Mouse (Mus musculus) mouse trophoblast stem cell (cell line): ENCODE data around the gene Plekhh2.

Experiments used
- in situ Hi-C, 2 experiments: fragments of 300-500 bp; cut with MseI, MboI; formaldehyde crosslinking; loops; 2 replicates in 1 of 2; 3 replicates in 1 of 2; pipeline ENCODE4 v1.15.1; 2025

Plekhh2 gene

DNA sequence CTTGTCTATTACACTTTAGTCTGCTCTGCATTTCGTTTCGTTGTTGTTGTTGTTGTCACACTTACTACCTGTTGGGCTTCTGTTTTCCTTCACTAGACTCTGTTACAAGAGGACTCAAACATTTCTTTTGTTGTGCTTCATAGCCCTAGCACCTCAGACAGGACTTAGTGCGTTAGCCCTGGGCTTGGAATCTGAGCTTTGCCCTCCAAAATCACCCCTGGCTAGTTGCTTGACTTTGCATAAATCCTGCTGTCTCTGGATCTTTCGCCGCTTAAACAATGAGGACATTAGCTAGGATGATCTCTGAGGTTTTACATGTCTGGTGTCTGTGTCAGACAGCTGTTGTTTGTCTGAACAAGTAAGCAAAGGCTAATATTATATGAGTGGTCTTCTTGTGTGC is 62.2 kb downstream of the Plekhh2 start:
- in situ Hi-C loops, result no loop called here

DNA sequence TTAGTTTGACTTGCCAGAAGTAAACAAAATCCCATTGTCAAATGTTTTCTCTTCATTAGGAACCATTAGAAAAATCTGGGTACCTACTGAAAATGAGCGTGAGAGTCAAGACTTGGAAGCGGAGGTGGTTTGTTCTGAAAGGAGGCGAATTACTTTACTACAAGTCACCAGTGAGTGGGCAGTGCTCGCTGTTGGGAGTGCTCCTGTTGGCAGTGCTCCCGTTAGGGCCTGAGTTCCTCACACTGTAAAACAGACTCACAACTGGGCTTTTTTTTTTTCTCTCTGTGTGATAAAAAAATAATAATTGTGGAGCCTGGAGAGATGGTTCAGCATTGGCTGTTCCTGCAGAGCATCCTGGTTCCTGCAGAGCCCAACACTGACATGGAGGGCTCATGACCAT is 63.4 kb downstream of the Plekhh2 start:
- in situ Hi-C loops, result no loop called here

DNA sequence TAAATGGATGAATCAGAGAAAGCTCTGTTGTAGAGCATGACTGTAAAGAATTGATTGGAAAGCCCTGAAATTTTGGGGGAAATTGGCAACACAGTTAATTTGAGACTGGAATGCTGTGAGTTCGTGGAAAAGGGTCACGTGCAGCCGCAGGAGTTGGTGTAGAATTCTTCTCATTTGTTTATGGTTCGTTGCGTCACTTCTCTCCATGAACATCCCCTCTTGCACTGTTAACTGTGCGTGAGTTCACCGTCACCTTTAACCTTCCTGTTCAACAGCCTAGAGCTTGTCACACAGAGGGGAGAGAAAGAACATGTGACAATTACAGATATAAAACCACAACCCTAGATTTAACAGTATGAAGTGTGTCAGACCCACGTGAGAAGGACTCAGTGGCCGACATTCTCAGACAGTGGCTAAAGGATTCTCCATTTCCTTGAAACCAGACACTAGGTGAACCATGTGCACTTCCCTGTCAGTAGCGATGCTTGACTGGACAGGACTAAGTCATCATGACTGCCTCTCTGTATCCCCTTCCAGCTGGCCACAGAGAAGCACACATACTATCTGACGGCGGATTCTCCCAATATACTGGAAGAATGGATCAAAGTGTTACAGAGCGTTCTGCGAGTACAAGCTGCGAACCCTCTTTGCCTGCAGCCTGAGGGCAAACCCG is 65.1 kb downstream of the Plekhh2 start:
- in situ Hi-C loops, result no loop called here

DNA sequence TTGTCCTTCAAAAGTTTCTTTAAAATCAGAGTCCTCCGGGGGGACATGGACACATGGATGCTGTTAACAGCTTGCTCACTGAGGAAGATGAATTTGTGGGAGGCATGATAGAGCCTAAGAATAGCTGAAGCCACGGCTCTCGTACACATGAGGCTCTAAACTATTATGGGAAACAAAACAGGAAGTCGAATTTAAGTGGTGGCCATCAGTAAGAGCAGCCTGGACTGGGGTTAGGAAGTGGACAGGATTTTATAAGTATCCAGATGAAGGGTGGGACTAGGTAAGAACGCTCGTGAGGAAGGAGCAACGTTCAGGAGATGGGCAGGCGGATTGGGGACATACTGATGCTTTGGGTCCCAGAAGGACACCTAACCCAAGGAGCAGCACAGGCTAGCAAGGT is 67.6 kb downstream of the Plekhh2 start:
- in situ Hi-C loops, result no loop called here

DNA sequence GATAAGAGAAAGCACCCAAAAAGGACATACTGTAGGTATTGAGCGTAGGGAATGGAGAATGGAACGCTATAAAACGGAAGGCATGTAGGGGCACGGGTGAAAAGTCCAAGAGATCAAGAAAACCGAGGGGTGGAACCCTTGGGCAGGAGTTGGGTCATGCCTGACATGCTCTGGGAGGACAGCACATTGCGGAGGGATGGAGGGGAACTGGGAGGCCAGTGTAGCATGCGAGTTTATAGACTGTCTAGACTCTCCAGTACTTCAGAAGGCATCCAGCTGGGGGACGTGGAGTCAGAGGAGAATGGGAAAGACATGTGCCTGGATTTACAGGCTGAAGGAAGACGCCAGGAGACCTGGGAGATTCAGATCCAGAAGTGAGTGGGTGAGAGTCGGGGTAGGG is 68.1 kb downstream of the Plekhh2 start:
- in situ Hi-C loops, result no loop called here

DNA sequence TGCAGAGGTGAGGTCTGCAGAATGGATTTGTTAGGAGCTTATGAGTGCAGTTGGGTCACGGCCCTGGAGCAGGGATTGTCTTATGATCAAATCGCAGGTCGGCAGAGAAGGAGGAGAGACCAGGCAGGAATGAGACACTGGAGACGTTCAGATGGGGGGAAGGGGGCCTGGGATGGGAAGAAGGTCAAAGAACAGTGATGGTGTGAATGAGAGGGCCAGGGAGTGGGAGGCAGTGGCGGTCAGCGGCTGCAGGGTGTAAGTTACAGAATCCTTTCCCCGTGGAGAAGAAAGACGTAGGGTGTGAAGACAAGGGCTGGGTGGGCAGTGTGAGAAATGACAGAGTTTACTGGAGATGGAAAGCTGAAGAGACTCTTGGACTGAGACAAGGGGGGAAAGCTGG is 69.1 kb downstream of the Plekhh2 start:
- in situ Hi-C loops, result no loop called here

DNA sequence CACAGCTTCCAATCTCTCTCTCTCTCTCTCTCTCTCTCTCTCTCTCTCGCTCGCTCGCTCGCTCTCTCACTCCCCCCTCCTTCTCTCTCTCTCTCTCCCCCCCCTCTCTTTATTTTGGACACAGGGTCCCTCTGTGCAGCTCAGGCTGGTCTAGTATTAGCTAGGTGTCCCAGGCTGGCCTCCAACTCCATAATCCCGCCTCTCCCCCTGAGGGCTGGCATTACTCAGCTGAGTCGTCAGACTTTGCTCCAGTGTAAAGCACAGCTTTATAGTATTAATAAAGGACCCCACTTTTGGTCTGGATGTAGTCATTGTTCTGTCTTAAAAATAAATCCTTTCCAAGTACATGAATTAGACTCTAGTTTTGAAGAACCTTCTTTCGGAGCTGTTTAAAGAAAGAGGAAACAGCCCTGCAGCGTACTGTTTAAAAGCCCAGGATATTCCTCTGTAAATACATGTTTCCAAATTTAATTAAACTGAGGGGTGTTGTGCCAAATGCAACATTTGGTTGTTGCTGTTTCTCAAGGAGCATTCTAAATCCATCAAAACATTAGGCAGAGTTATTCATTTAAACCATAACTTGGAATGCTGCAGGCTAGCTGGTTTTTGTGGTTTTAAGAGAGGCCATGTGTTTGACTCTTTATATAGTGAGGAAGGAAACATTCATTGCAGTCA is 70.2 kb downstream of the Plekhh2 start:
- in situ Hi-C loops, result no loop called here

DNA sequence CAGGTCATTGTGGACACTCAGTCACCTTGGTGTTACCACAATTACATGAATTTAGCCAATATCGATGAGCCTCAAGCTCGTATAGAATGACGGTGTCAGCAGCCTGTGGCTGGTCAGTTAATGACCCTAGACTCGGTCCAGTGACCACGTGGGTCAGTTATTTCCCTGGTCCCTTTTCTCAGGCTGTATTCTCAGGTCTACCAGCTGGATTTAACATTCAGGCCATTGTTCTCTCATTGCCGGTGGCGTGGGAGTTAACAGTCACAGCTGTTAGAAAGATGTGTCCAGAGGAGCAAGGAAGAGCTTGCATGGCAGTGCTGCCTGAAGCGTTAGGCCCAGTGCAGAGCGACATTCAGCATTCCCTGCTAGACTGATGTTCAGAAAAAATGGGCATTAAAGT is 72.4 kb downstream of the Plekhh2 start:
- in situ Hi-C loops, result no loop called here

DNA sequence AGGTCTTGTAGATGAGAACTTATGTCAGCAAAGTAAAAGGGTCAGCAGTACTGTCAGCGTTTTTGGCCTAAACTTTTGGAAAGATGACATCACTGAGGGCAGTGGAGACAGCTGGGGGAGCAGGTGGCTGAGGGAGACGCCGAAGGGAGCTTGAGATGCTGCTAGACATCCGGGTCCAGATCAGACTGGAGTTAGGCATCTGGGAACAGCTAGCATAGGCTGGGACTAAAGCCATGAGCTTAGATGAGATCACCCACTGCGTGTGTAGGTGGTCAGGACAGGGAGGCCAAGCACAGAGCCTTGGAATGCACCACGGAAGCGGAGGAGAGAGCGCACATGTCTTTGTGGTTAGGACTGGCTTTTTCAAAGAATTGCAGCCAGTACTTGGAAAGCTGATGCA is 73.4 kb downstream of the Plekhh2 start:
- in situ Hi-C loops, result no loop called here

DNA sequence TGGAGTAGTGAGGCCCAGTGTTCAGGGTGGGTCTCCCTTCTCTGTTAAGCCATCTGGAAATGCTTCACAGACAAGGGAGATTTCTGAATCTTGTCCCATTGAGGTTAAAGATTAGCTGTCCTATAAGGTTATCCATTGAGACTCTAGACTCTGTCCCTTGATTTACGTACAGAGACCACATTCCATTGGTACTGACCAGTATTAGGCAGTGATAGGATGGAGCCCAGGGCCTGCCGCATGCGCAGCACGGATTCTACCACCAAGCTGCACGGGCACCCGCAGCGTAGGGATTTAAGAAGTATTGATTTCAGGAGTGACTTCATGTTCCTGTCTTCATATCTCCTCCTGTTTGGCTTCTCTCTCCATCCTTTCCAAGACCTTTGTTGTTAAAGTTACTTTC is 78.4 kb downstream of the Plekhh2 start:
- in situ Hi-C loops, result no loop called here

DNA sequence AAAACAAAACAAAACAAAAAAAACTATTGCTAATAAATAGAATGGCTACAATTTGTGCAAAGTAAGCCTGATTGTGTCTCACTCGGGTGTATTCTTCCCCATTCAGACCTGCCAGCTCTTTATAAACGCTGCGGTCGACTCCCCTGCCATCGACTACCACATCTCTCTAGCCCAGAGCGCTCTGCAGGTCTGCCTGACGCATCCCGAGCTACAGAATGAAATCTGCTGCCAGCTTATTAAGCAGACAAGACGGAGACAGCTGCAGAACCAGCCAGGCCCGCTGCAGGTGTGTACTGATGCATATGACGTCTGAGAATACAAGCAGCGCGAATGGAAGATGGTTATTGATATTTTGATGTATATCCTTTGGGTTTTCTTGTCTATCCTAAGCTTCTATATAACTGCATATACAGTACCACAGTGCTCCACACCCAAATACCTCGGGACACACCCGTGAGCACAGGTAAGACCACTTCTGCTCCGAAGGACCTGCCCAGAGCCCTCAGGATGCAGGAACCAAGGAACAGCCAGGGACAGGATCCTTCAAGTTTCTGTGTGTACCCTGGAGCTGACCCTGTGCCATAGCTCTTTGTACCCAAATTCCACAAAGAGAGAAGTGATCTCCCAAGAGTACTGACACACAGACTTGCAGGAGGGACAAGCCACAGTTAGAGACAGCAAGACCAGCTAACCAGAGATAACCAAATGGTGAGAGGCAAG is 79.9 kb downstream of the Plekhh2 start:
- in situ Hi-C loops, result no loop called here

DNA sequence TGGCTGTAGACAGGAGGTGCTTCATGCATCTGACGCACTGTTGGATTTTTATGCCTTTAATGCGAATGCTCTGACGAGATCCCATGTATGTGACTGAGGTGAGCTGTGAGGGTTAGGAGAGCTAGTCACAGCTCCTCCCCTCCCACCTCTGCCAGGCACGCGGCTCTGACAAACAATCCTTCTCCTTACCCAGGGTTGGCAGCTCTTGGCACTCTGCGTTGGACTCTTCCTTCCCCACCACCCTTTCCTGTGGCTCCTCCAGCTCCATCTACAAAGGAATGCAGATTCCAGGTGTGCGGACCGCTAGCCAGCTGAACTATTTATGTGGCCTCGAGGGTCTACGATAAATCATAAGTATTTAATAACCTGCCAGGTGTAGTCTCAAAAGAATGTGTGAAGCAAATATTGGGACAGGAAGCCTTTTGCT is 84.3 kb downstream of the Plekhh2 start:
- in situ Hi-C loops, result no loop called here

DNA sequence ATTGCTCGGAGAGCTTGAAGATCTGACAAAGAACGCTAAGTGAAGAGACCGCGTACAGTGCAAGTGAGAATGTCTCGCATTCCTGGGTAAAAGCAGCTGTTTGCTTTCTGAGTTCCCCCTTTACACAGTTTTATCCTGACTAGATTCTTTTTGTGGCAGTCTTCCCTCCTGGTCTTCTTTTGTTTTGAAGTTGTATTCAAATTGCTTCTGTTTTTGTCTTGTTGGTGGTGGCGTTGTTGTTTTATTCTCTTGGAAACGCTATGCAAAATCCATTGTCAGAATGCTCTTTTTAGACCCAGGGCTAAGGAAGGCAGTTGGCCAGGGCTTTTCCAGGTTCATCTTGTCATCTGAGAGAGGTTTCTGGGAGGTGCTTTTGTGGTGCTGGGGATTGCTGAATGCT is 84.8 kb downstream of the Plekhh2 start:
- in situ Hi-C loops, result no loop called here

DNA sequence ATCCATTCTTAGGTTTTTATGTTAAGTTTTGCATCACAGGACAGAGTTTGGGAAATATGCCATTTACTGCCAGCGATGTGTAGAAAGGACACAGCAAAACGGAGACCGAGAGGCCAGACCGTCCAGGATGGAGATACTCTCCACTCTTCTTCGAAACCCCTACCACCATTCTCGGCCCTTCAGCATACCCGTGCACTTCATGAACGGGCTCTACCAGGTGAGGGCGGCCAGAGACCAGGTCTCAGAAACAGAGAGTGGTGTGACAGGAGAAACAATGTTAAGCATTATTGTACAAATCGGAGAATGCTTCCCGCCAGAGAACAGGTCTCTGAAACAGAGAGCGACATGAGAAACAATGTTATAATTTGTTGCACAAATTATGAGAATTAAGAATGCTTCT is 86.2 kb downstream of the Plekhh2 start:
- in situ Hi-C loops, result no loop called here

DNA sequence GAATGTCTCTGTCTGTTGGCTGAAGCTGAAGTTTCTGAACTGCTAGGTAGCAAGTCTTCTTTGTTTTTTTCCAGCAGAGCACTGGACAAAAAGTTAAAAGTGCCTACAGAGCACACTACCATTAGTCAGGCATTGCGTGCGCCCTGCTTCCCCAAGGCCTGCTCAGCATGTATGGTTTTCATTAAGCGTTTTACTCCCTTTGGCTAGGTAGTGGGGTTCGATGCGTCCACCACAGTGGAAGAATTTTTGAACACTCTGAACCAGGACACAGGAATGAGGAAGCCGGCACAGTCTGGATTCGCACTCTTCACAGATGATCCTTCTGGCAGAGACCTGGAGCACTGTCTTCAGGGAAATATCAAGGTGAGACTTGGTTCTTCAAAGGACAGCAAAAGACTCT is 87.2 kb downstream of the Plekhh2 start:
- in situ Hi-C loops, result no loop called here

DNA sequence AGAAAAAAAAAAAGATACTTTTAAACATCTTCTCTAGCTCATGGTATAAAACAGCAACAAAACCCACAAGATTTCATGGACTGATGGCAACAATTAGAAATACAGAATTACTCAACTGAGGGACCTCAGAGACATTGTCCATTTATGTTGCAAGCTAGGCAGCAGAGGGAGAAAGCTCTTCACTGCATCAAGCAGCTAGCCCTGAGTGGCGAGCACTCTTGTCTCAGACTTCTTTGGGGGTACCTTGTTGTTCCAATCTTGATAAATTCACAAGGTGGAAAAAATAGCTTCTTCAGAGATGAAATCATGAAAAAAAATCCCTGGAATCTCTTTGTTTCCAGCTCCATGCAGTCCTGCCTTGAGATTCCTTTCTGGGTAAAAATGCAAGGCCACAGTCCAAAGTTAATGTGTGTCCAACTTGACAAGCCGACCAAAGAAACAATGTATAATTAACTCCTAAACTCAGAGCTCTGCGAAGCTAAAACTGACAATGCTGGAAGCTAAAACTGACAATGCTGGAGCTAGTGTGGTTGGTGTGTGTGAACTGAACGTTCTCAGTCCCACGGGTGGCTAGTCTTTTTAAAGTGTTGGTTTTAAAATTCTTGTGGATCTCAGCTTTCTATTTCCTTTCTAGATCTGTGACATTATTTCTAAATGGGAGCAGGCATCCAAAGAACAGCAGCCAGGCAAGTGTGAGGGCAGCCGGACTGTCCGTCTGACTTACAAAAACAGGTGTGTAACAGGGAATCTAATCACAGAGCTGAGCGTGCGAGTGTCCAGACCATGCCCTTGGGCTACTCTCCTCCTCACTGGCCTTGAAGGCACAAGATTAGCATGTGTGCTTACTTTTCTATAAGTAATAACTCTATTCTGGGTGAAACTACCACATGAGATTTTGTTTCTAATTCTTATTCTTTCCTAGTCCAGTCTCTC is 88.6 kb downstream of the Plekhh2 start:
- in situ Hi-C loops, result no loop called here

DNA sequence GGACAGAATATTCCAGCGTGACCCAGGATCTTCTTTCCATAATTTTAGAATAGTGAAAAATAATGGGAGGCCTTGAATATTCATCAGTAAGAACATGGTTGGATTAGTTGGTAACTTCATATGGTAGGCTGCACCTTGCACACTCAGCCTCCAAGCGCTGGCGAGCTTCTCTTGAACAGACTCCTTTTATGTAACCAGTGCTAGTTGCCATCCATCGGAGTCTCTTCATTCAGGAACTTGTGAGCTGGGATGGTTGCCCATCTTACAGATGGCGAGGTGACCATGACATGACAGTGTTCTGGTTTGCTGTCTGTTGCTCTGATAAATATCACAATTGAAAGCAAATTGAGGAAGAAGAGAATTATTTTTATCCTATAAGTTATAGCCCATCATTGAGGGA is 90.1 kb downstream of the Plekhh2 start:
- in situ Hi-C loops, result no loop called here

DNA sequence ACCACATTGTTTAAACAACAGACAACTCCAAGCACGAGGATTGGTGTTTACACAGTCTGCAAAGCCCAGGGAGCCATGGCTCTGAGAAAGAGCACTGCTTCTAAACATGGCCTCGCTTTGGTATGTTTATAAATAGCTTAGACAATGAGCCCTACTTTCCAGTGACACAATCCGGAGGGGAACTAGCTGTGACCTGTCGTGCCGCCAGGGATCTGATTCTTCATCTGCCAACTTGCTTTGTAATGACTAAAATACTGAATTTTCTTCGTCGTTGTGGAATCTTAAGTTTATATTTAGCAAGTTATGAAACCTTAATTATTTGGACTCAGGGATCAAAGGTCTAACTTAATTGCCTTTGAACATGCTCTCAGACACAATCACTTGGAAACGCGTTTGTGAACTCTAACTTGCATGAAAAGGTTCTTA is 91.5 kb downstream of the Plekhh2 start:
- in situ Hi-C loops, result no loop called here

DNA sequence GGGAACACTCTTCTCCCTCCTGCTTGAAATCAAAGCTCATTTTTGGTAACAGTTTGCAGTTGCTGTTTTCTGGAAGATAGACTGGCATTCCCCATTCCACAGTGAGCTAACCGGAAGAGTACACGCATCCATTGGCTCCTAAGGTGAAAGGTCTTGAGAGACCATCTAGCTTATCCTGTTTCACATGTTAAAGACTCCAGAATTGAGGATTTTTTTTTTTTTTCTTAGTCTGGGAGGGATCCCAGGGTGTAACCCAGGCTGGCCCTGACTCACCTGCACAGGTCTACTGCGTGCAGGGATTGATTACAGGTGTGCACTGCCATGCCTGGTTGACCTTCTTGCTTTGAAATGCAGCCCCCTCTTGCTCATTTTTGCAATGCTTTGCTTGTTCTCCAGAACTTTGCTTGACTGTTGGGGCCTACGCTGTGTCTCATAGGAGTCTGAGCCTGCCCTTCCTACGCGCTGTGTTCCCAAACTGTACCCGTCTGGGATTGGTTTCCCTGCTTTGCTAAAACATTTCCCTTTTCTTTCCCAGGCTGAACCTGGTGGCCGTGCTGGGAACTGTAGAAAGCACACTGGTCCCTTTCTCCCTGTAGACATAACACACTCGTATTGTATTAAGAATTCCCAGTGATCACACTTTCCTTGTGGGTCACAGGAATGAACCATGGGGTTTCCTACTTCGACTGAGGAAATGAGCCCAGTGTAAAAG is 92.2 kb downstream of the Plekhh2 start:
- in situ Hi-C loops, result no loop called here

DNA sequence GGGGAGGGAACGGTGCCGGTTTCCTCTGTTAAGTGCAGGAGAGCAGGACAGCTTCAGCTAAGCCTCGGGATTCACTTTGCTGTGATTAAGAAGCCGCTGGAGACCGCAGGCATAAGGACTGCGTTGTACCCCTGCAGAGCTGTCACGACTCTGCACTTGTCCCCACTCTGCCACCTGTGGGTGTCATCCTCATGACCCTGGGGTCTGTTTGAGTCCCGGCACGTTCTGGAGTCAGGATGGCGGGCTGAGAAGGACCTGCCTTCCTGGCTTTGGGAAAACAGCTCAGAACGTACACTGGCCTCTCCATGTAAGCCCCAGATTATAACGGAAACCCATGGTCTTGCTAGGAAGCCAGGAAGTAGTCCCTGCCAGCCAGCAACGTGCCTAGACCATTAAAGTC is 95.3 kb downstream of the Plekhh2 start:
- in situ Hi-C loops, result no loop called here

DNA sequence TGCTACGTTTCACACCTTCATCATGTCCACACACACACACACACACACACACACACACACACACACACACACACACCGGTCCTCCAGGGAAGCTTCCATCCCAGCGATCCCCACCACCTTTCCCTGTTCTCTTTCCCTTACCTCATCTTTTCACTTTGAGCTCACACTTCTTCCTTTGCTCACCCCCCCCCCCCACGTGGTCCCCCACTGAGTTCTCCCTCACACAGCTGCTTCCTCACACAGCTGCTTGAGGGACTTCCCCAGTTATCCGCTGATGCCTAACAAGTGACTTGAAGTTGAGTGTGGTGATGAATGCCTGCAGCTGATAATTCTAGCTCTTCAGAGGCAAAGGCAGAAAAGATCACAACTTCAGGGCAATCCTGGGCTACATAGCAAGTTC is 95.9 kb downstream of the Plekhh2 start:
- in situ Hi-C loops, result no loop called here
